Mouse (Mus musculus) kidney, adult 2 months (tissue): ENCODE results near the gene Pappa2.

ENCODE experiments used
- CTCF ChIP-seq: fragments of 200-500 bp; conservative IDR thresholded peaks from 2 replicates; pipeline ENCODE4 v1.5.1; 2011; ENCODE audit warnings: low read depth, mild to moderate bottlenecking, control low read depth, low read length, moderate library complexity, mixed read lengths; ENCODE audit not compliant: insufficient read depth, insufficient read length
- POLR2A ChIP-seq: fragments of 200-500 bp; IDR thresholded peaks from one replicate; pipeline ENCODE4 v1.6.1; 2011; ENCODE audit warnings: low read depth, low read length, control low read depth

DNA sequence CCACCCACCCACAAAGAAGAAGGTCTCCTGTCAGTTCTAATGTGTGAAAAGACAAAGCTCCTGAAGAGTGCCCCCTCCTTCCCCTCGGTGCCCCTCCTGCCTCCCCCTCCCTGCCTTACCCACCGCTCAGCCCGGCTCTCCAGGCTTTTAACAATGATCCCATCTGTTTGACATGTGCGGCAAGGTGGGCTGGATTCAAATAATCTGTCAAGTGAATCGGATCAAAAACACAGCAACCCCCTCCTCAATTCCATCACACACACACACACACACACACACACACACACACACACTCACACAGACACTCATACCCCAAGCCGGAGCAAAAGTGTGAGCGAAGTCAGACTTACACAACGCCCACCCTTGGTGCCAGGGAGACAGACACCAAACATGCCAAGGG is 19.7 kb downstream of the Pappa2 start:
- TF ChIP-seq CTCF (no peak), POLR2A (no peak)
